Mouse (Mus musculus): ENCODE measurements around the gene Tac4. TPM values are rescaled to one million over a fixed set of nuclear protein-coding genes. Genes with fewer than 3 reads are reported as not detected.

The Tac4 gene
- polyA plus RNA-seq, 1 experiment from 2014 or later: 0.10 TPM

Other genes with a start within 250 kb of the Tac4 start
- gene Pdk2, start 220.2 kb upstream of the Tac4 start, polyA plus RNA-seq (2015; fragmentation: Nextera tagmentation; extraction: Ambion mirVana): 30.2 and 35.1 TPM in 2 replicates
- gene Itga3, start 184.7 kb upstream of the Tac4 start, polyA plus RNA-seq (2015; fragmentation: Nextera tagmentation; extraction: Ambion mirVana): 23.8 and 24.1 TPM in 2 replicates
- 1.9 and 2.0 TPM in 2 replicates for gene Dlx3, start 141.4 kb upstream of the Tac4 start, polyA plus RNA-seq (2015; fragmentation: Nextera tagmentation; extraction: Ambion mirVana)
- gene Dlx4, start 115.3 kb upstream of the Tac4 start, polyA plus RNA-seq (2015; fragmentation: Nextera tagmentation; extraction: Ambion mirVana): 0.46 and 0.58 TPM in 2 replicates
- gene Kat7, start 48.7 kb downstream of the Tac4 start, polyA plus RNA-seq (2015; fragmentation: Nextera tagmentation; extraction: Ambion mirVana): 57.1 and 62.3 TPM in 2 replicates
- 13.7 and 17.5 TPM in 2 replicates for gene Fam117a, start 75.5 kb downstream of the Tac4 start, polyA plus RNA-seq (2015; fragmentation: Nextera tagmentation; extraction: Ambion mirVana)
- gene Slc35b1, start 123.2 kb downstream of the Tac4 start, polyA plus RNA-seq (2015; fragmentation: Nextera tagmentation; extraction: Ambion mirVana): 96.3 and 105 TPM in 2 replicates
- gene Spop, start 152.6 kb downstream of the Tac4 start, polyA plus RNA-seq (2015; fragmentation: Nextera tagmentation; extraction: Ambion mirVana): 142 and 151 TPM in 2 replicates